Mouse (Mus musculus) midbrain, embryonic 15.5 days (tissue): ENCODE measurements at regions not wholly inside any gene's neighbourhood (a gene's known extent, or its start where the extent isn't known, plus 50 kb on each side); places are given as distances from the start of the nearest gene placed in this dataset.
A peak's percentile ranks its signal among the peaks of the same experiment; 100 is the strongest.

Source experiments
- ATAC-seq: fragments of 200-750 bp; cut with Nextera tagmentation; replicated peaks from 2 replicates; pipeline ENCODE4 v1.8.0; 2017; ENCODE audit warnings: moderate TSS enrichment
- H3K27ac ChIP-seq: fragments of 300-500 bp; sonication (generic); 2 replicates; pipeline ENCODE4 v1.5.1; 2015; ENCODE audit warnings: mild to moderate bottlenecking, inconsistent platforms
- H3K27me3 ChIP-seq: fragments of 300-500 bp; sonication (generic); replicated peaks from 2 replicates; pipeline ENCODE4 v1.6.1; 2015; ENCODE audit warnings: inconsistent platforms
- H3K36me3 ChIP-seq: fragments of 300-500 bp; sonication (generic); replicated peaks from 2 replicates; pipeline ENCODE4 v1.6.1; 2015; ENCODE audit warnings: inconsistent platforms
- H3K4me1 ChIP-seq: fragments of 300-500 bp; sonication (generic); 2 replicates; pipeline ENCODE4 v1.6.1; 2015; ENCODE audit warnings: inconsistent platforms
- H3K4me2 ChIP-seq: fragments of 300-500 bp; sonication (generic); 2 replicates; pipeline ENCODE4 v1.6.1; 2015; ENCODE audit warnings: inconsistent platforms, mild to moderate bottlenecking, moderate library complexity
- H3K4me3 ChIP-seq: fragments of 300-500 bp; sonication (generic); 2 replicates; pipeline ENCODE4 v1.5.1; 2015; ENCODE audit warnings: mild to moderate bottlenecking, inconsistent platforms
- H3K9ac ChIP-seq: fragments of 300-500 bp; sonication (generic); 2 replicates; pipeline ENCODE4 v1.6.1; 2015; ENCODE audit warnings: mild to moderate bottlenecking, inconsistent platforms
- H3K9me3 ChIP-seq: fragments of 300-500 bp; sonication (generic); 2 replicates; pipeline ENCODE4 v1.6.1; 2016; ENCODE audit warnings: inconsistent platforms
- WGBS: fragments of 180-500 bp; shearing (Covaris S2); methylation state at CpG from one replicate; pipeline ENCODE4 v1.1.7; 2015; ENCODE audit warnings: mixed read lengths; 5-methylcytosine and 5-hydroxymethylcytosine counted together

DNA sequence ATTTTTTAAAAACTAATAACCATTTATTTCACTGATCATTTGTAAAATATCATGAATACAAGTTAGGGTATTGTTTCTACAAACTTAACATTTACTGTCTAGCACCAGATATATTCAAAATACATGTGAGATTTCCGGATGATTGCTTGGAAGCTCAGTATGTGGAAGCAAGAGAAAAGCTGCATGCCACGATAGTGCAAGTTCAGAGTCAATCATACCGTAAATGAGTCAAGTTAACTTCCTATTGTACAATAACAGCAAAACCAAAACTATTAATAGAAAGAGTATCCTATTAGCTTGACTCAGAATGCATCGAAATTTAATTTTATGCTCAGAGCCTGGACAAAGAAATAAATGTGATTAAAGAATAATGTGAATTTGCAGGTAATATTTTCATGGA is 1284.6 kb upstream of the Cited2 start:
- WGBS, result 82% methylated on average over 4 of the region's 4 CpGs
- H3K4me1 ChIP-seq, result no peaks in the 10 kb centered on the region
- no peaks in the 10 kb centered on the region for H3K36me3 ChIP-seq
- ATAC-seq, result no peak
- no peak overlapping the region for H3K4me3 ChIP-seq
- no peaks in the 10 kb centered on the region for H3K9me3 ChIP-seq
- no peak overlapping the region for H3K9ac ChIP-seq
- H3K4me2 ChIP-seq, result no peak overlapping the region
- H3K27me3 ChIP-seq, result no peaks in the 10 kb centered on the region
- no peak overlapping the region for H3K27ac ChIP-seq

DNA sequence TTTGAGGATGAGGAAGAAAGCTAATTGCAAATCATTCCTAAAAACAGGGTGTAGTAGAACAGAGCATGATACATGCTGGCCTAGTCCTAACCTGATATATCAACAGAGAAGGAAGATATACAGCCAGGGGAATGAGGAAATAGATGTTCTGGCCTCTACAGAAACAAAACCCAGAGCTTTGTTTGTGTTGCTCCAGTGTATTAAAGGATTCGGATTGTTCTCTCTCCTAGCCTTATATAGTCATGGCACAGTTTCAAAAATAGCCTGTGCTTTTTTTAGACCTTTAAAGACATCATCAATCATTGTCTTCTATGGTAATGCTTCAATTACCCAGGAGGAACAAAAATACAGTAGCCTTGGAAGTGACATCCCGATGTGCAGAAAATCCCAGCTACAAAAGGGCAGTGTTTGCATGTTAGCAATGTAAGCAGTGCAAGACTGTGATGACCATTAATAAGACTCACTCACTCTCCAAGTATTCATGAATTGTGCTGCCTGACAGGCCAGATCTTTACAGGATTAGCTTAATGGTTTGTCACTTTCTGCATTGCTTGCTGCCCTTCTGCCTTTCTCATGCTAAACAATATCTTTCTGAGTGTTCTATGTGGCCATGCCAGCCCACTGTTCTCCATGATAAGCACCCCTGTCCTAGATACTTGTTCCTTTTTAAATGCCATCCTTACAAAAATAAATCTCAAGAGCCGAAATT is 1281.9 kb upstream of the Cited2 start:
- Histone ChIP-seq H3K36me3 (no peaks in the 10 kb centered on the region), H3K4me1 (no peaks in the 10 kb centered on the region), H3K4me3 (no peak overlapping the region), H3K9ac (no peak overlapping the region), H3K4me2 (no peak overlapping the region), H3K27me3 (no peaks in the 10 kb centered on the region), H3K27ac (no peak overlapping the region), H3K9me3 (no peaks in the 10 kb centered on the region)
- peak; percentile 71; the same call in 1 of the 2 replicates for ATAC-seq
- 17% methylated on average over 3 of the region's 3 CpGs for WGBS

DNA sequence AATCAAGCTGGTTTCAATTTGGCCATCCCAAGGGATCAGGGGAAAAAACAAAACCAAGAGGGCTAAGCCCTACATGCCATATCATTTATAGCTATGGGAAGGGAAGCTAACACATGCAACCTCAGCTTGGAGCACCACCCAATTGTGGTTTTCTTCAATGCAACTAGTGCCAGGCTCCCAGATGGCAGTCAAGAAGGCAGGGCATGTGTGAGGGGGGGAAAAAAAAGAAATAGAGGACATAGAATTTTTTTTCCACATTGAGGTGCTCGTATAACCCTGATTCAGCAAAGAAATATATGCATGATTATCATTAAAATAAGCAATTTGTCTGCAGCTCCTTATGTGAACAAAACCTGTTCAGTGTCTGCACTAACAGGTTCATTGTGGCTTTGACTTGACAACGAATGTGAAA is 1281.4 kb upstream of the Cited2 start:
- Histone ChIP-seq H3K27me3 (no peaks in the 10 kb centered on the region), H3K36me3 (no peaks in the 10 kb centered on the region), H3K9ac (no peak overlapping the region), H3K4me2 (no peak overlapping the region), H3K4me1 (no peaks in the 10 kb centered on the region), H3K4me3 (no peak overlapping the region), H3K27ac (no peak overlapping the region), H3K9me3 (no peaks in the 10 kb centered on the region)
- WGBS, result 28% methylated on average over 2 of the region's 2 CpGs
- peak; percentile 58; the same call in 1 of the 2 replicates for ATAC-seq

DNA sequence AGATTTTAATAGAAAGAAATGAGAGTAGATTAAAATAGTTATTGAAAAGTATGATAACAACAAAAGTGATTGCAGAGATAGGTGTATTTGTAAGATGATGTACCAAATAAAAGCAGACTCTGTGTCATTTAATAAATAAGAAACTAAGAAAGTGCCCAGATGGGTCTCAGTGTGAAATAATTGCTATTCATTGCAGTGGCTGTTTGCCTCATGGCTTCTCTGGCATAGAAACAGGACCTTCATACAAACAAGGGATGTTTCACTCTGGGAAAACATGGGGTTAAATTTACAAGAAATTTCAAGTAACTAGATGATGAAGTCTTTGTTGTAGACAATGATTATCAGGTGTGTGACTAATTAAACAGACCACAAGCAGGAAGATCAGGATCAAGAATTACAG is 1279.1 kb upstream of the Cited2 start:
- no peaks in the 10 kb centered on the region for H3K9me3 ChIP-seq
- H3K9ac ChIP-seq, result no peak overlapping the region
- H3K4me1 ChIP-seq, result no peaks in the 10 kb centered on the region
- ATAC-seq, result no peak
- H3K4me2 ChIP-seq, result no peak overlapping the region
- no peak overlapping the region for H3K27ac ChIP-seq
- no peaks in the 10 kb centered on the region for H3K36me3 ChIP-seq
- no peak overlapping the region for H3K4me3 ChIP-seq
- H3K27me3 ChIP-seq, result no peaks in the 10 kb centered on the region

DNA sequence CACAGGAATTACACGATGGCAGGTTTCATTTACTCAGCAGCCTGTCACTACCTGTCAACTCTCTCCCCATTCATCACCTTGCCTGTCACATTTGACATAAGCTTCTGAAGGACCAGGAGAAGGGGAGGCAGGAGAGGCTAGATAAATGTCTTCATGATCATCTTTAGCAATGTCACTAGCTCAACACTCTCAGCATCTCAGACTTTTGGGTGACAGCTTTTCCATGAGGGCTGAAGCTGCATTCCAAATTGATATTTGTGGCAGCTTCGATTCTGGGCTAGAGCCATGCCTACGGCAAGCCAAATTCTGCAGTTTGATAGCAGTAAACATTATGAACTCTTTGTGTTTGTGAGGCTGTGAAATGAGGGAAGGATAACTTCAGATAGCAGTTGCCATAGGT is 1255.1 kb upstream of the Cited2 start:
- no peak overlapping the region for H3K9ac ChIP-seq
- no peak overlapping the region for H3K4me3 ChIP-seq
- no peaks in the 10 kb centered on the region for H3K36me3 ChIP-seq
- ATAC-seq, result no peak
- no peak overlapping the region for H3K4me2 ChIP-seq
- WGBS, result 75% methylated on average over 3 of the region's 3 CpGs
- H3K9me3 ChIP-seq, result no peaks in the 10 kb centered on the region
- no peak overlapping the region for H3K27ac ChIP-seq
- H3K27me3 ChIP-seq, result no peaks in the 10 kb centered on the region
- no peaks in the 10 kb centered on the region for H3K4me1 ChIP-seq

DNA sequence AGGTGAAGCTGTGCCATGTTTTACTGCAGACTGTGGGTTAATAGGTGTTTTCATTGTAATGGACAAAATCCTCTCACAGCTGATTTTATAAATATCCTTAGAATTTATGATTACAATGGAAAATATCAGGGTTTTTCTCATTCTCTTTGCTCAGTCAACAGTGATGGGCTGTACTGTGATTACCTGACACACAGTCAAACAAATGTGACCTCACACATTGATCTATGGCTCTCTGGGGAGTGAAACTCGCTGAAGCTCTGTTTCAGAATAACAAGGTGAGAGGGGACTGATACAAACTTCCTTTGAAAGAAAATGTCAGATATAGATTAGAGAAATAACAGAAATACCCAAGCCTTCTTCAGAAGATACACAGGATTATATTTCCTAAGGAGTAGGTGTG is 1253.3 kb upstream of the Cited2 start:
- Histone ChIP-seq H3K9ac (no peak overlapping the region), H3K4me3 (no peak overlapping the region), H3K27ac (no peak overlapping the region), H3K27me3 (no peaks in the 10 kb centered on the region), H3K36me3 (no peaks in the 10 kb centered on the region), H3K4me1 (no peaks in the 10 kb centered on the region), H3K9me3 (no peaks in the 10 kb centered on the region), H3K4me2 (no peak overlapping the region)
- no peak for ATAC-seq
- WGBS, result 39% methylated on average over 1 of the region's 1 CpGs

DNA sequence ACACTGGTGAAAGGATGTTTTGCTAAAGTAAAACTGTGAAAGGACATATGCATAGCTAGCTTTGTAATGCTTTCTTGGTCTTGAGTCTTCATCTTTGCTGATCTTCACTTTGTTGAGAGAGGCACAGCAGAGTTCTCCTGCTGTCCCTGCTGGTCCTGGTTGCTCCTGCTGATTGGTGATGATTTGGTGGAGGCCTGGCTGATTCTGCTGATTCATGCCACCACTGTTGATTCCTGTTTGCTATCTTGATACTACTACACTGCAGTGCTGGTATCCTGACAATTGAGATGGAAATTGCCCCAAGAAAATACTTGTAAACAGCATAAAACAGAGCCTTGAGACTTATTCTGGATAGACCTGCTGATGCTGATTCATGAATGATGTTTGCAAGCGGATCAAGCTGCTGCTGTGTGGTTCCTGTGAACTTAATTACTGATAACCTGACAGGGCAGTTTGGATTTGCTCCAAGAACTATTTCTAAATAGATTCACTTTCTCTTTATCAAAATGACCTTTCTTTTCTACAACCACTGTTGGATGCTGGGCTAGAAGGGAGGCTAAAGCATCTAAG is 1249.0 kb upstream of the Cited2 start:
- ATAC-seq, result no peak

DNA sequence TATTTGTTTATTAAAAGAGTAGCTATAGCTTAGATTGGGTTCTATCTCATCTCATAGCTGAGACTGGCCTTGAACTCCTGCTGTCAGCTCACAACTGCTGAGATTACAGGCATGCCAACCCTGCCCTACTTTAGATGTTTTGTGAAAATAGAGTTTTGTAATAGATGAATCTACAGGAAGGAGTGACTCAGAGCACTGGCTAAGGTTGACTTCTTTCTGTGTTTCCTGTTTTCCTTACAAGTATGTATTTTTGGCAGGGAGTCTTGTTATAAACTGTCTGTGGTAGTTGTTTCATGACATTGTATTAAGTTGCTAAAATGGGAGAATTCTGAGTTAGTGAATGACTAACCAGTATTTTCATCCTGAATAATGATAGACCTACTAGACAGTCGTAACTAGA is 1224.4 kb upstream of the Cited2 start:
- WGBS, result 84% methylated on average over 1 of the region's 1 CpGs
- H3K4me3 ChIP-seq, result no peak overlapping the region
- no peak for ATAC-seq
- H3K9ac ChIP-seq, result no peak overlapping the region
- no peaks in the 10 kb centered on the region for H3K9me3 ChIP-seq
- H3K4me1 ChIP-seq, result no peaks in the 10 kb centered on the region
- no peaks in the 10 kb centered on the region for H3K36me3 ChIP-seq
- no peaks in the 10 kb centered on the region for H3K27me3 ChIP-seq
- no peak overlapping the region for H3K4me2 ChIP-seq
- H3K27ac ChIP-seq, result no peak overlapping the region

More for the DNA sequence above, 1249.0 kb upstream of the Cited2 start:
- Histone ChIP-seq H3K4me2 (no peak overlapping the region), H3K27ac (no peak overlapping the region), H3K27me3 (no peaks in the 10 kb centered on the region), H3K36me3 (no peaks in the 10 kb centered on the region), H3K4me1 (no peaks in the 10 kb centered on the region), H3K9me3 (no peaks in the 10 kb centered on the region), H3K4me3 (no peak overlapping the region), H3K9ac (no peak overlapping the region)
- WGBS, result 70% methylated on average over 1 of the region's 1 CpGs

DNA sequence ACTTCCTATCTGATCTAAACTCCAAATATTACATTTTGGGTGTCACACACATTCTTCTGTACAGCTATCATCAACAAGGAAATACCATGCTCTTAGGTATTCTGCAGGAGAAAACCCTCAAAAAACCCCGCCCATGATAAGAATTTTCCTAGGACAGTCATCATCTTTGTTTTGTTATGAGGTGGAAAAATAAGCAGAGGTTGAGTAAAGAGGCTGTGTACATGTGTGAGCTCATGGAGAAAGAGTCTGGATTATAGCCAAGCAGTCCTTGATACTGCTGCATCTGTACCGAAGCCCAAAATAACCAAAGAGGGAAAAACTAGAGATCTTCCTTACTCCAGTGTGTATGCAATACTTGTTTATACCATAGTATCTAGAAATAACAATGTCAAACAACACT is 1215.3 kb upstream of the Cited2 start:
- Histone ChIP-seq H3K27ac (no peak overlapping the region), H3K4me2 (no peak overlapping the region), H3K27me3 (no peaks in the 10 kb centered on the region), H3K4me3 (no peak overlapping the region), H3K4me1 (no peaks in the 10 kb centered on the region), H3K36me3 (no peaks in the 10 kb centered on the region), H3K9me3 (no peaks in the 10 kb centered on the region), H3K9ac (no peak overlapping the region)
- WGBS, result 86% methylated on average over 2 of the region's 2 CpGs
- ATAC-seq, result no peak

DNA sequence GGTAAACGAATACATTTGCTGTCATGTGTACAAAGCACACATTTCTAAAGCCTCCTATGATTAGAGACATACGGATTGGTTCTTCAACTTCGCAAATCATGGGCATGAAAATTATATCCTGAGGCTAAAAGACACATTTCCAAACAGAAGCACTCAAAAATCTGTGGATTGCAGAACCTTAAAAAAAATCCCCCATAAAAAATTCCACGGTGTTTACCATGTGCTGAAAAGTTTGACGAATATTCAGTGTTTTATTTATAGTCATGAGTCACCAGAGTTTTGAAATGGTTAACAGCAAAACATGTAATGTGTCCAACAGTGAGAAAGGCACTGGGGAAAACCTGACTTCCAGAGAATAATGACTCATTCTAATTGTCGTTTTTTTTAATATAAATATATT is 1214.9 kb upstream of the Cited2 start:
- ATAC-seq, result no peak
- Histone ChIP-seq H3K4me3 (no peak overlapping the region), H3K4me2 (no peak overlapping the region), H3K4me1 (no peaks in the 10 kb centered on the region), H3K9me3 (no peaks in the 10 kb centered on the region), H3K36me3 (no peaks in the 10 kb centered on the region), H3K9ac (no peak overlapping the region), H3K27me3 (no peaks in the 10 kb centered on the region), H3K27ac (no peak overlapping the region)
- 82% methylated on average over 6 of the region's 6 CpGs for WGBS

DNA sequence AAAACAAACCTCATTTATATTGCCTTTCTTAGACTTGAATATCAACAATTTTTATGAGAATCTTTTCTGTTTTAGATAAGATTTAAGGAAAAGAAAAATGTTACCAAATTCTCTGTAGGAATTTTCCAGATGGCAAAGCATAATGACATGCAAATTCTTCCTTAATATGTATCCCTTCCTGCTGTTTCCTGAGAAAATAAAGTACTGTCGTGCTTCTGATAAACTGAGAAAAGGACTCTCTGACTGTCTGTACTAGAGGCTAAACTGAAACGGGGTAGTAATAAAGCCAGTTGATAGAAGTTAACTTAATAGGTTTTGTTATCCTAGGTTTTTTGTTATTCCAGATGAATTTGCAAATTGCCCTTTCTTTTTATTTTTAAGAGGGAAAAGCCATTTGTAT is 1208.4 kb upstream of the Cited2 start:
- ATAC-seq, result no peak
- Histone ChIP-seq H3K9me3 (no peaks in the 10 kb centered on the region), H3K9ac (no peak overlapping the region), H3K4me2 (no peak overlapping the region), H3K27me3 (no peaks in the 10 kb centered on the region), H3K4me3 (no peak overlapping the region), H3K27ac (no peak overlapping the region), H3K36me3 (no peaks in the 10 kb centered on the region), H3K4me1 (no peaks in the 10 kb centered on the region)
- WGBS, result 53% methylated on average over 2 of the region's 2 CpGs

DNA sequence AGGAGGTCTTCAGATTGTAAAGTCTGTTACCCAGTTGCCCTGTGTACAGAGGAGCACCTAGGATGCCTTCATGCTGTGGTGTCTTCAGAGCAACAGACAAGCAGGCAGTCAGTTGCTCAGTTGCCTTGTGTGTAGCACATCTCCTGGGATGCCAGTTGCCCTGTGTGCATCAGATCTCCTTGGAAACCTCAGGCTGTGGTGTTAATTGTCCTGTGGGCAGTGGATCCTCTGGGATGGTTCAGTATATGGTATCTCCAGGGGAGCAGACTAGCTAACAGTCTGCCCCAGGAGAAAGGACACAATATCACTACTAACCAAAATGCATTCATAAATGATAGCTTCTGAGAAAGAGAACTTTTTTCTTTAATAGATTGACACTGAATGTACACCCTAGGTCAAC is 1201.1 kb upstream of the Cited2 start:
- Histone ChIP-seq H3K27ac (no peak overlapping the region), H3K9ac (no peak overlapping the region), H3K4me2 (no peak overlapping the region), H3K27me3 (no peaks in the 10 kb centered on the region), H3K4me3 (no peak overlapping the region), H3K4me1 (no peaks in the 10 kb centered on the region), H3K36me3 (no peaks in the 10 kb centered on the region), H3K9me3 (no peaks in the 10 kb centered on the region)
- ATAC-seq, result no peak

DNA sequence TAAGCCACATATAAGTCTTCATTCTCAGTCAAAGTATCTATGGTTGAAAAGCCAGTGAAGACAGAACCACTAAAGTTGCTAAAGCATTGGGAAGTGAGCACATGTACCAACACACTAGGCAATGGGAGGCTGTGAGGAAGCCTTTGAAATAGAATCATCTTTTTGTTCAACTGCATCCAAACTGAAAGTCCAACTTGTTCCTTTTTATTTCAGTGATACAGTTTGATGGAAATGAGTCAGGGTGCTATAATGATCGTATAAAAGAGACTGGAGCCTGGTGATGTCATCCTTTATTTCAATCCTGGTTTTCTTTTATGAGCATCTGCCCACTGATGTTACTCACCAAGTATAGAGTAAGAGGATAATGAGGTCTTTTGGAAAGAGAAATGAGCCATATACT is 1198.9 kb upstream of the Cited2 start:
- no peak overlapping the region for H3K9ac ChIP-seq
- no peak overlapping the region for H3K4me3 ChIP-seq
- no peaks in the 10 kb centered on the region for H3K9me3 ChIP-seq
- H3K4me2 ChIP-seq, result no peak overlapping the region
- H3K36me3 ChIP-seq, result no peaks in the 10 kb centered on the region
- 70% methylated on average over 1 of the region's 1 CpGs for WGBS
- H3K27me3 ChIP-seq, result no peaks in the 10 kb centered on the region
- H3K4me1 ChIP-seq, result no peaks in the 10 kb centered on the region
- no peak for ATAC-seq
- H3K27ac ChIP-seq, result no peak overlapping the region
